Mouse (Mus musculus): ENCODE results near the gene Dnajb4. TPM values are rescaled to one million over a fixed set of nuclear protein-coding genes. Genes with fewer than 3 reads are reported as not detected.

The Dnajb4 gene
- polyA plus RNA-seq, 1 experiment from 2014 or later, result 25.9 TPM

DNA sequence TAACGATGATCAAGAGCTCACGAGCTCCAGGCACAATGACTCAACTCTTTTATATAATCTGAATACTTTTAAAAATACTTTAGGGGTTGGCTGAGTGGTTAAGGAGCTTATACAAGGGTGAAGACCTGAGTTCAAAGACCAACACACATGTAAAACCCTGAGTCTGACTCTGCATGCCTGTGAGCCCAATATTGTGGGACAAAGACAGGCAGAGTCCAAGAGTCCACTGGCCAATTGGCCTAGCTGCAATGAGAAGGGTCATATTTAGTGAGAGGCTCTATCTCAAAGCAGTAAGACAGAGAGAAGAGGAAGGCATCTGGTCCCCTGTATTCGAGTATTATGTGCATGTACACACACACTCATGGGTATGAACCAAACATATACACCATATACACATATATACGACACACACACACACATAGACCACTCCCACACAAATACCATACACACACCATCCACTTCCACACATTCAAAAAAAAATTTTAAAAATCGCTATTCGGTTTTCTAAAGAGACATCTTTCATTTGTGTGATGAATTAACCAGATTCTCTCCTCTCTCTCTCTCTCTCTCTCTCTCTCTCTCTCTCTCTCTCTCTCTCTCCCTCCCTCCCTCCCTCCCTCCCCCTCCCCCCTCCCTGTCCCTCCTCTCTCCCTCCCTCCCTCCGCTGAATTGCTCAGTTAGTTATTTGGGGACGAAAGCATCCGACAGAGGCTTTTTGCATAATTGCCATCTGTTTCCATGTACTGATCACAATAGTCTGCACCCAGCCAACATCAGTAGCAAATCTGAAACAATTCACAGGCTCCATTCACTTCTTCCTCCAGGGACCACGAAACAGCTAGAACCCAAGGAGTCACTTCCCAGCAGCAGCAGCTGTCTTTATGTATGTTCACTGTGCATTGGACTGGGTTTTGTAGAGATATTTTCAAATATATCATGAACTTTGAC is 51.5 kb downstream of the Dnajb4 start:
- no peak overlapping the region for H3K4me3 ChIP-seq (ENCODE audit: low read depth, low read length)
- H3K4me2 ChIP-seq (ENCODE audit: low read depth, low read length), result no peak overlapping the region
- no peak for DNase-seq
- ATAC-seq, result no peak
- WGBS (ENCODE audit: insufficient replicate concordance), result 72% methylated on average over 10 of the region's 10 CpGs
- no peak overlapping the region for H3K27ac ChIP-seq (ENCODE audit: low read depth)
- no peaks in the 10 kb centered on the region for H3K36me3 ChIP-seq (replicated peaks; ENCODE audit: insufficient read depth, low read length)
- no peaks in the 10 kb centered on the region for H3K27me3 ChIP-seq (ENCODE audit: insufficient read depth, low read length)
- H3K4me1 ChIP-seq (ENCODE audit: insufficient read depth), result 0 out of 2 replicates have a peak, but pooled peaks cover 2% of the 10 kb centered on the region
- no peak overlapping the region for H3K9ac ChIP-seq (replicated peaks)
- no peak for TF ChIP-seq EP300 (IDR thresholded peaks at IDR 0.05; ENCODE audit: low read depth)
- TF ChIP-seq CTCF (IDR thresholded peaks at IDR 0.05; ENCODE audit: low read depth), result no peak
- H3K9me3 ChIP-seq (ENCODE audit: low read length), result no peaks in the 10 kb centered on the region

DNA sequence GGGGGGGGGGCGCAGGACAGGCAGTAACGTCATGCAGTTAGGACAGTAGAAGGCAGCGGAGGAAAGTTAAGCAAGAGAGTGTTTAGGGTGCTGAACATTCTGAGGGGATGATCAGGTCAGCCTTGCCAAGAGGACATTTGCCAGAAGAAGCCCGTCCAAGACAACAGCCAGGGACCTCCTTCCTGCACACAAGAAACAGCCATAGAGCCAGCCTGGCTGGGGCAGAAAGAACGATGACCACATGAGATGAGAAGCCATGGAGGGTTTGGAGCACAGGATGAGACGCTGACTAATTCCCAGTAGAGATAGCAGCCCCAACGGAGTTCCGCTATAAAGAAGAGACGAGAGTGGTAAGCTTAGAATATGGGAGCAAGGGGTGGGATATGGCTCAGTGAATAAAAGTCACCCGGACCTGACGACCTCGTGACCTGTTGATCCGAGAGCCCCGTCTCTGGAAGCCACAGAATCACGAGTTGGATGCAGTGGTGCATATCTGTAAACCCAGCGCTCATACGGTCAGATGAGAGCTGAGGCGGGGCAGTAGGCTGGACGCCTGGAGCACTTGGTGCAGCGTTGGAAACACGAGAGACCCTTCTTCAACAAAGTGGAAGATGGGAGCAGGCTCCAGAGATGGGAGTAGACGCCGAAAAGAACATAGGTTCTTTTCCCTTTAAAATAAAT is 53.1 kb downstream of the Dnajb4 start:
- no peak for TF ChIP-seq EP300 (IDR thresholded peaks at IDR 0.05; ENCODE audit: low read depth)
- TF ChIP-seq CTCF (IDR thresholded peaks at IDR 0.05; ENCODE audit: low read depth), result no peak
- Histone ChIP-seq H3K9me3 (ENCODE audit: low read length) (no peaks in the 10 kb centered on the region), H3K36me3 (replicated peaks; ENCODE audit: insufficient read depth, low read length) (no peaks in the 10 kb centered on the region), H3K4me3 (ENCODE audit: low read depth, low read length) (no peak overlapping the region), H3K27me3 (ENCODE audit: insufficient read depth, low read length) (no peaks in the 10 kb centered on the region), H3K9ac (replicated peaks) (no peak overlapping the region), H3K4me1 (ENCODE audit: insufficient read depth) (peaks cover 18% of the 10 kb centered on the region), H3K27ac (ENCODE audit: low read depth) (no peak overlapping the region), H3K4me2 (ENCODE audit: low read depth, low read length) (no peak overlapping the region)
- DNase-seq, result no peak
- 74% methylated on average over 23 of the region's 23 CpGs for WGBS (ENCODE audit: insufficient replicate concordance)
- no peak for ATAC-seq

DNA sequence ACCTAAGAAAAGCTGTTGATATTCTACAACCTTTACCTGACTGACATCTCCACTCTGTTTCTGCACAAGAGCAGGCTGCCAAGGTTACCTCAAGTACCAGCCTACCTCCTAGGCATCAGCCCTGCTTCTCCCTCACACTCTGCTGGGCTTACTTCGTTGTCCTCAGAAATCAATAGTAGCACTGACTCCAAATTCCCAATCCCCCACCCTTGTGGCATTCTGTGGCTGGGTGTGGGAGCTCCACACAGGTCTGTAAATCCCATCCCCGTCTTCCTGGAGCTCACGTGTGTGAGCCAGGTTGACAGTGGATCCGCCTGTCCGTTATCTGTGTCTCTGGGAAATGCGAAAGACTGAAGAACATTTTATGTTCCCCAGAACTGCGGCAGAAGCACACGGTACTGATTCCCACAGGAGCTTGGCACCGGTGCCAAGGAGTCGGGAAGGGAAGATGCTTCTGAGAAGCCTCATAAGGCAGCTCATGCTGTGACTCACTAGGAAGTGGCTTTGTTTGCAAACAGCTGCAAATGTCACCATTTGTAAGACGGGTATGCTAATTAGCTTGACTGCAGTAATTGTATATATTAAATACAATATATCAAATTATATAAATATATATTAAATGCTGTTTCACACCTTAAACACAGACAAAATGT is 54.7 kb downstream of the Dnajb4 start:
- DNase-seq (no peak), ATAC-seq (no peak)
- H3K9me3 ChIP-seq (ENCODE audit: low read length), result no peaks in the 10 kb centered on the region
- H3K27ac ChIP-seq (ENCODE audit: low read depth), result no peak overlapping the region
- H3K4me1 ChIP-seq (ENCODE audit: insufficient read depth), result peaks cover 25% of the 10 kb centered on the region
- no peak overlapping the region for H3K4me3 ChIP-seq (ENCODE audit: low read depth, low read length)
- no peak overlapping the region for H3K9ac ChIP-seq (replicated peaks)
- TF ChIP-seq CTCF (IDR thresholded peaks at IDR 0.05; ENCODE audit: low read depth) (no peak), EP300 (IDR thresholded peaks at IDR 0.05; ENCODE audit: low read depth) (no peak)
- H3K4me2 ChIP-seq (ENCODE audit: low read depth, low read length), result no peak overlapping the region
- H3K27me3 ChIP-seq (ENCODE audit: insufficient read depth, low read length), result no peaks in the 10 kb centered on the region
- no peaks in the 10 kb centered on the region for H3K36me3 ChIP-seq (replicated peaks; ENCODE audit: insufficient read depth, low read length)
- WGBS (ENCODE audit: insufficient replicate concordance), result 70% methylated on average over 11 of the region's 11 CpGs

DNA sequence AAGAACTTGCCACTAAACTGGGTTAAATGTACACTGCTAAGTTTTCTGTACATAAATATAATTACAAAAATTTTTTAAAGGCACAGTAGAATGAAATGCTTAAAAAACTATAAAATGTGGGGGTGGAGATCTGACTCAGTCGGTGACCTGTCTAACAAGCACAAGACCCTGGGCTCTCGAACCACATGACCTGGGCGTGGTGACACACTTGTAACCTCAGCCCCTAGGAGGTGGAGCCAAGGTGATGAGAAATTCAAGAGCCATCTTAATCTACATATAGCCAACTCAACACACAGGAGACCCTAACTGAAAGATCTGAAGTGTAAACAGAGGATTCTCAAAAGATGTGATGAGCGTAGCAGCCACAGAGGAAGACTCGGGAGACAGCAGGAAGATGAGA is 56.0 kb downstream of the Dnajb4 start:
- no peak for DNase-seq
- H3K4me1 ChIP-seq (ENCODE audit: insufficient read depth), result peaks cover 36% of the 10 kb centered on the region
- H3K4me2 ChIP-seq (ENCODE audit: low read depth, low read length), result no peak overlapping the region
- H3K27ac ChIP-seq (ENCODE audit: low read depth), result no peak overlapping the region
- no peak for ATAC-seq
- no peaks in the 10 kb centered on the region for H3K27me3 ChIP-seq (ENCODE audit: insufficient read depth, low read length)
- no peak overlapping the region for H3K9ac ChIP-seq (replicated peaks)
- H3K4me3 ChIP-seq (ENCODE audit: low read depth, low read length), result no peak overlapping the region
- H3K9me3 ChIP-seq (ENCODE audit: low read length), result no peaks in the 10 kb centered on the region
- no peak for TF ChIP-seq CTCF (IDR thresholded peaks at IDR 0.05; ENCODE audit: low read depth)
- no peak for TF ChIP-seq EP300 (IDR thresholded peaks at IDR 0.05; ENCODE audit: low read depth)
- 82% methylated on average over 5 of the region's 5 CpGs for WGBS (ENCODE audit: insufficient replicate concordance)
- H3K36me3 ChIP-seq (replicated peaks; ENCODE audit: insufficient read depth, low read length), result no peaks in the 10 kb centered on the region

DNA sequence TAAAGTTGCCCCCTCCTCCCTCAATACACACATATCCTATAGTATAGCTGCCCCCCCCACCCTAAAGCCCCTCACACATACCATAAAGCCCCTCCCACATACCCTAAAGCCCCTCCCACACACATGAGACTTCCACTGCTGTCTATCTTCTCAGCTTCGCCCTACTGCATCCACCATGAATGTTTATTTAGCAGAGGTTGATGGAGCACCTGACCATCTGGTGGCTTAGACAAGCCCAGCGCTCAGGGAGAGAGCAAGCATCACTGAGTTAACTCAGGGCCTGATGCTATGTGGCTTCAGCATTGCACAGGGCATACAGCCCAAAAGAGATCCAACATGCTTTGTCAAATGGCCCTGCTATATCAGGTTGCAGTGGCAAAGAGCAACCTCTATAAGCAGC is 57.0 kb downstream of the Dnajb4 start:
- no peak for TF ChIP-seq EP300 (IDR thresholded peaks at IDR 0.05; ENCODE audit: low read depth)
- TF ChIP-seq CTCF (IDR thresholded peaks at IDR 0.05; ENCODE audit: low read depth), result no peak
- ATAC-seq, result peak; percentile 8; the same call in 1 of the 2 replicates
- Histone ChIP-seq H3K4me2 (ENCODE audit: low read depth, low read length) (no peak overlapping the region), H3K9me3 (ENCODE audit: low read length) (no peaks in the 10 kb centered on the region), H3K36me3 (replicated peaks; ENCODE audit: insufficient read depth, low read length) (no peaks in the 10 kb centered on the region), H3K4me1 (ENCODE audit: insufficient read depth) (peaks cover 36% of the 10 kb centered on the region), H3K9ac (replicated peaks) (no peak overlapping the region), H3K27me3 (ENCODE audit: insufficient read depth, low read length) (no peaks in the 10 kb centered on the region), H3K27ac (ENCODE audit: low read depth) (peak overlapping the region; percentile 70), H3K4me3 (ENCODE audit: low read depth, low read length) (no peak overlapping the region)
- WGBS (ENCODE audit: insufficient replicate concordance), result 88% methylated on average over 2 of the region's 2 CpGs
- DNase-seq, result no peak

DNA sequence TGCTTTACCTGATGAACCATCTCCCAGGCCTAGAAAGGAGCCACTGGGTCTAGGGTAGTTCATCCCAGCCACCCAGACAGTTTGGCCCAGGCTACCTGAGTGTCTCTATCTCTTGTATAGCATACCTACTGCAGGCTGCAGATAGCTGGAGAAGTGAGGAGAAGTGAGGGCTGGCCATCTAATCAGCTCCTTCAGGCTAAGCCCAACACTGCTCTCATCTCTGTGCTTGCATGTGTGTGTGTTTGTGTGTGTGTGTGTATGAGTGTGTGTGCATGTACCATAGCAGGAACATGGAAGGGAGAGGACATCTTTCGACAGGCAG is 57.7 kb downstream of the Dnajb4 start:
- TF ChIP-seq CTCF (IDR thresholded peaks at IDR 0.05; ENCODE audit: low read depth), result no peak
- peak; percentile 98 for TF ChIP-seq EP300 (IDR thresholded peaks at IDR 0.05; ENCODE audit: low read depth)
- peak; percentile 94 for ATAC-seq
- Histone ChIP-seq H3K4me1 (ENCODE audit: insufficient read depth) (peaks cover 36% of the 10 kb centered on the region), H3K9me3 (ENCODE audit: low read length) (no peaks in the 10 kb centered on the region), H3K9ac (replicated peaks) (peak overlapping the region; percentile 31; the same call in 1 of the 2 replicates), H3K4me2 (ENCODE audit: low read depth, low read length) (peak overlapping the region; percentile 62), H3K36me3 (replicated peaks; ENCODE audit: insufficient read depth, low read length) (no peaks in the 10 kb centered on the region), H3K4me3 (ENCODE audit: low read depth, low read length) (0 out of 2 replicates have a peak overlapping the region, but pooled peaks have one; percentile 30), H3K27ac (ENCODE audit: low read depth) (peak overlapping the region; percentile 70), H3K27me3 (ENCODE audit: insufficient read depth, low read length) (no peaks in the 10 kb centered on the region)
- WGBS (ENCODE audit: insufficient replicate concordance), result 50% methylated on average over 1 of the region's 1 CpGs
- peak; percentile 36 for DNase-seq

Data from liver, postnatal 0 days (tissue).